Mouse (Mus musculus): ENCODE results near the gene Efcab2.

The Efcab2 gene

DNA sequence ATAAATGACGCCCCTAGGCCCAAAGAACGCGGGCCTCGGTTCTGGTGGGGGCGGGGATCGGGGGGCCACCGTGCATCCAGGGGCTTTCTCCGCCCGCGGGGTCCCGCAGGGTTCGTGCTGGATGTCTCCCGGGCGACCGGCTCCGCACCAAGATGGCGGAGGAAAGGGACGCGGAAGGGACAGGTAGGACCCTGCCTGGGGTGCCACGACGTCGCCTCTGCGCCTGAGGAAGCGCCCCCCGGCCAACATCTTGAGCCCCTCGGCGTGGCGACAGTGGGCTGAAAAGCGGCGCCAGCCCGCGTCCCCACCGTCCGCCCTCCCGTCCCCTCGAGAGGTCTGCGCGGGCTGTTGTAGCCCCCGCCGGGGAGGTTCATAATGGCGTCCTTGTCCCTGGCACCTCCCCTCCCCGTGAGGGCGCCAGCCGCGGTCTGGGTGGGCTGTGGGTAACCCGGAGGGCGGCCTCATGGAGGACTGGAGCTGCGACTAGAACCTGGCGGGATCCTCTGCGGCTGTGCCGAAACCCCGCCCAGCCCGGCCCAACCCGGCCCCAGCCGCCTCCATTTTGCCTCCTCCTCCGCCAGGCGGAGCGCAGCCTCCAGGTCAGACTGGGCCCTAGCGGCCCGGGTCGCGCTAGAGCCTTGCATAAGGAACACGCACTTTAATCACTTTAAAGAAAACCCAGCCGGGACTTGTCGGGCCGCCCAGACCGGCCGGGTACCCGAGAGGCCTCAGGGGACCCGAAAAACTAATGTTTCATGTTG is at the start of gene Efcab2:
Efcab2 (plus strand) TSS at position 135 of the 761 bp plus-strand sequence.
- peak; percentile 96 for DNase-seq

DNA sequence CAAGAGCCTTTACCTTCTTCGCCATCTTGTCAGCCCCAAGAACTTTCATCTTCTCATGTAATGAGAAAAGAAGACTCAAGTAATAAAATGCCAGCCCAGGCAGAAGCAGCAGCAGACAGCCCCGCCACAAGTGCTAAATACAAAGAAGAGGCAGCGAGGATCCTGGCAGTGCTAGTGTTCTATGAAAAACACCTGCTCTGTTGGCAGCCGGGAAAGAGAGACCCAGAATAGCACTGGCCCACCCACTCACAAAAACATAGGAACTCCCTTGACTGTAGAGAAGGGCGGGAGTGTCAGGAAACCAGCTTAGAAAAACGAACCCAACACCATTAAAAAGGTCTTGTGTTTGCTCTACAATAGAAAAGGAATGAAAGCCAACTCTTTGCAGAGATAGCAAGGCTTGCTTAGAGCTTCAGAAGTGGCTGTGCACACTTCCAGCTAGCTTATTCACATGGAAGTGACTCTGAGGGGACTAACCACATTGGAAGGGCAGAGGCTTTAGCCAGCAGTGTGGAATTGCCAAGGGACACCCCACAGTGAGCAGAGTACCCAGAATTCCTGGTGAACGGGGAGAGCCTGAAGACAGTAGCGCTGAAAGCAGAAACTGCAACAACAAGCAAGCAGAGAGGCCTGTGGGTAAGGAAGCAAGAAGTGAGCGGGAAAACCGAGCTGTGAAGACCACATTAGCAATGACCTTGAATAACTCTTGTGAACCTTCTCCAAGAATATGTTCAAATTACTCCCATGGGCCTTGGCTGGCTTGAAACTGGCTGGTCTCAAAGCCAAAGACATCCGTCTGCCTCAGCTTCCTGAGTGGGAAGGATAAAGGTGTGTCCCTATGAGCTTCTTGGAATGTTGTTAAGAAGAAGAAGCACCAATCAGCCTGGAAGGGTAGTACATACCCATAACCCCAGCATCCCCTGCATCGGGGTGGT is 47.8 kb upstream of the Efcab2 start:
- DNase-seq, result no peak

DNA sequence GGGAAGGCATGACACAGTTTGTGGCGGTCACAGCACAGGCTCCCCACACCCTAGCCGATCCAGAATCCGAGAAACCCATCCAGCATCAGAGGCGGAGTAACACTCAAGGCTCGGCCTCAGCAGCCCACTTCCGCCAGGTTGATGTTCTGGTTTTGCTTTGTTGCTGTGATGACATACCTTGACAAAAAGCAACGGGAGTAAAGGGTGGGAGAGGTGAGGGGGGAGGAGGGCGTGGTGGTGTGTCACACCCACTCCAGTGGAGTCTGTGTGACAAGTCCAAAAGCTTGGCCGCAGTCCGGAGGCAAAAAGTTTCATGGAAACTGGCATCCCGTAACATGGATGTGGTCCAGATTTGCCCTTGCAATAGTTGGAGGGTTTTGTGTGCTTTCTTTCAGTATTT is 45.6 kb upstream of the Efcab2 start:
- DNase-seq, result no peak

DNA sequence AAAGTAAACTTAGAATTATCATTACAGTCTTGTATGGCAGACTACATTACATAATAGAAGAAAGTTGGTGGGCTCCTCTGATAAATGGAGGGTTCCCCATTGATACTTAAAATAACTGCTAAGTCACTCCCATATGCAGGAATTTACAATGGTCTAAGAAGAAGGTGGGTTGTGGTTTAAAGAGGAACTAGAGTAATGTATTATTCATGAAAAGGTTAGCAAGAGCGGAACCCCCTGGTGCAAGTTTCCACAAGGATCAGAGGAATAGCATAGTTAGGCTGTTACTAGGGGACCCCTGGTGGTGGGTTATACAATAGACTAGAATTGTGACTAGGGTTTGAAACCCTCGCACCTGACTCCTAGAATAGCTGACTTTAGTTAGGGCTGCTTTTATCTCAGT is 45.2 kb upstream of the Efcab2 start:
- DNase-seq, result no peak

DNA sequence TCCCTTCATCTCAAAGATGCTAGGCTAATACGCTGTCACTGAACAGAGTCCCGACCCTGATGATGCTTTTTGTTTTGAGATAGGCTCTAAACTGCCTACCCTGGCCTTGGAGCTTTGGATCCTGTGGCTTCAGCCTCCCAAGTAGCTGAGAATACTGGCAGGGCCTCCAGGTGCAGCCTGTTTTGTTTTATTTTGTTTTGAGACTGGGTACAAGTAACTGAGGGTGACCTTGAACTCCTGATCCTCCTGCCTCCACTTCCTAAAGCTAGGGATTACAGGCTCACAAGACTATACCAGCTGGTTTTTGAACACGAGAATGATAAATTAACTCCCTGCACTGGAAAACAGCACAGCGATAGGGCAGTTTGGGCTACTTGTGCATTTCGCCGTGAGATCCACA is 40.7 kb upstream of the Efcab2 start:
- DNase-seq, result no peak

DNA sequence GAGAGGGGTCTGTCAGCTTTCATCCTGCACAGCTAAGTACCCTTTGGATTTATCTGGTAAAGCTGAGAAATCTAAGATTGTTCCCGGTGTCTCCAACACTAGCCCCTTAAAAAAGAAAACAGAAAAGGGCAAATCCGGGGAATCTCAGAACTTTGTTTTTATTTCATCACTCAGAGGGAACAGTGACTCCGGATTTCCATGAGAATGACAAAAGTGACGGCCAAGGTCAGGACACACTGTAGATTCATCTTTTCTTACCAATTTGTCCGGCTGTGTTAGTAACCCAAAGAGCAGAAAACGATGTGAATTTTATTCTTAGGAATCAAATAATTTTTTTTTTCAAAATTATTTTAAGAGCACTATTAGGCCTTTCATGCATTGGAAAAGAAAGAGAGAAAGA is 37.8 kb upstream of the Efcab2 start:
- DNase-seq, result no peak

DNA sequence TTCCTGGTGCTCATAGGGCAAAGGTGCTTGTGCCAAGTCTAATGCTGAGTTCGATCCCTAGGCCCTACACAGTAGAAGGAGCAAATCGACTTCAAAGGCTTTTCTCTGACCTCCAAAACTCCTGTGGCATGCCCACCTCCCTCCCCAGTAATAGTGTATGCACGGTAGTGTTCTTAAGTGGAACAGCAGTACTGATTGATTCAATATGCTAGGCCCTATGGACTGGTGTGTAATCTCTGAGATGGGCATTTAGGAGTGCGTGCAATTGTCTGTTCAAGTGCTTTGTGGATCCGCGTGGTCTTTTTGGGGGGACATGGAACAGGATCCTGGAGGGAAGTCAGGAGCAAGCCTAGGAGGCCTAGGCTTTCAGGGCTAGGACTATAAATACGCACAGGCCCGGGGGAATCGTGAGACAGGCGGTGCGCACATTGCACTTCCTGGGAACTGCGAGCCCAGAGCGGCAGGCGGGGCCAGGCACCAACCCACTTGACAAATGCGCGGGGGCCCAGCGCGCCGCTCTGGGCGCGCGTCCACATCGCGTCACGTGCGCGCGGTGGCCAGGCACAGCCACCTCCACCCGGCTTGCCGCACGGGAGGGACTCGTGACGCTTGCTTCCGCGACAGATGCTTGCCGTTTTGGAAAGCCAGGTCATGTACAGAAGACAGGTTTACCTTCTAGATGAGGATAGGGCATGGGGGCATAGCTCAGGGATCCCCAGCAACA is 37.2 kb upstream of the Efcab2 start:
- DNase-seq, result peak; percentile 93

DNA sequence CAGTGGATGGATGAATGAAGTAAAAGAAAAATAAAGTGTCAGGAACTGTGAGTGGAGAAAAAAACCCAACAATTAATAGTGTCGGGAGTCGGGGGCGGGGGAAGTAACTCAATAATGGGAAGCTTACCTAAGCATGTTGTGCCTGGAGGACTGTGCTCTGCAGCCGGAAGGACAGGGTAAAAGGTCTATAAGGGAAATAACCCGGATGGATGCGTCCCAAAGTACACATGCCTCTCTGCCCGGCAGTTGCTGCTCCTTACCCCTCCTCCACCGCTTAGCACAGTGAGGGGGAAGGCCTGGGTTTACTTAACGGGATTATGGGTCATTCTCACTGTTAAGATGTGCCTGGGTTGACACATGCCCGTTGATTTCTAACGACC is 36.6 kb upstream of the Efcab2 start:
- peak; percentile 67 for DNase-seq

DNA sequence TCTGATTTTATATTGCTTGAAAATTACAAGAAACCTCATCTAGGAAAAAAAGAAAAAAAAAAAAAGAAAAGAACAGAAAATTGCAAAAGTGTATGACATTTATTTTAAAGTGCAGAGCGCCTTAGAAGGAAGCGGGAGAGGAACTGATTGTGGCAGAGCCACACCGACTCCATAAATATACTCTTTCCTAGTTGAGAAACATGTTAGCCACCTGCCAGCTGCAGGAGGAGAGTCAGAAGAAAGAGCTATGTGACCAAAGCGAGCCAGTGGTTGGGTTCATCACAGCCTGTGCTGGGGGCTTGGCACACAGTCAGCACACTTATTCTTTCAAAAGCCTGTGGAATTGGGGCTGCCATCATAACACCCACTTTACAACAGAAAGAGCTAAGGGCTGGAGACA is 33.2 kb upstream of the Efcab2 start:
- DNase-seq, result no peak

DNA sequence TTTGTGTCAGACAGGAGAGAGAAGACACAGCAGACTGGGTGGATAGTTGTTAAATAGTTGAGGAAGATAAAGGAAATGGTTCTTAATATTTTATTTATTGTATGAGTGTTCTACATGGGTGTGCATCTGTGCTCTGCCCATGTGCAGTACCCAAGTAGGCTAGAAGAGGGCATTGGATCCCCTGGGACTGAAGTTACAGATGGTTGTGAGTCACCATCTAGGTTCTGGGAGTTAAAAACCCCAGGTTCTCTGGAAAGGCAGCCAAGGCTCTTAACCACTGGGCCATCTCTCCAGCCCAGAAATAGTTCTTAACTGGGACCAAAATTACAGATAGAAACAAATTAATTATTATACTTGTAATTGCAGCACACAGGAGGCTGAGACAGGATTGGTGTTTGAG is 30.5 kb upstream of the Efcab2 start:
- no peak for DNase-seq

DNA sequence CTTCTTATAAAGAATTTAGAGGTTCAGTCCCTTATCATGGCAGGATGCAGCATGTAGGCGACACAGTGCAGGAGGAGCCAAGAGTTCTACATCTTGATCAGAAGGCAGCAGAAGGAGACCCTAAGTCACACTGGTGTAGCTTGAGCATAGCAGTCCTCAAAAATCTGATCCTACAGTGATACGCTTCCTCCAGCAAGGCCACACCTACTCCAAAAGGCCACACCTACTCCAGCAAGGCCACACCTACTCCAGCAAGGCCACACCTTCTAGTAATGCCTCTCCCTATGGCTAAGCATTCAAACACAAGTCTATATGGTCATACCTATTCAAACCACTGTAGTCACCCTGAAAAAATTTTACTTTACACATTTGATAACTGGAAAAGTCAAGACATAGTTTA is 29.8 kb upstream of the Efcab2 start:
- no peak for DNase-seq

DNA sequence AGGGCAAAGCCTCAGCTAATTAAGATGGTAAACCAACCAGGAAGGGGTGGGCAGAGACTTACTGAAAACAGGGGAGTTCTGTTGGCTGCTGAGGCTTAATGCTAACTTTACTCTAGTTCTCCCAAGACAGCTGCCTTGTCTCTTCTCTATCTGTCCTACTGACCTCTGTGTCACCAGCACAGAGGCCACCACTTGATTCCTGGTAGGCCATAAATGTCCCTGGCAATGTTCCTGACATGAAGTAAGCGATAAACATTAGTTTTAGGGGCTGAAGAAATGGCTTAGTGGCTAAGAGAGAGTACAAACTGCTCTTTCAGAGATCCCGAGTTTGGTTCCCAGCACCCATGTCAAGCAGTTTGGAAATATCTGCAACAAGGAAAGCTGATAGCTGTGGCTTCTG is 29.0 kb upstream of the Efcab2 start:
- DNase-seq, result peak; percentile 14

DNA sequence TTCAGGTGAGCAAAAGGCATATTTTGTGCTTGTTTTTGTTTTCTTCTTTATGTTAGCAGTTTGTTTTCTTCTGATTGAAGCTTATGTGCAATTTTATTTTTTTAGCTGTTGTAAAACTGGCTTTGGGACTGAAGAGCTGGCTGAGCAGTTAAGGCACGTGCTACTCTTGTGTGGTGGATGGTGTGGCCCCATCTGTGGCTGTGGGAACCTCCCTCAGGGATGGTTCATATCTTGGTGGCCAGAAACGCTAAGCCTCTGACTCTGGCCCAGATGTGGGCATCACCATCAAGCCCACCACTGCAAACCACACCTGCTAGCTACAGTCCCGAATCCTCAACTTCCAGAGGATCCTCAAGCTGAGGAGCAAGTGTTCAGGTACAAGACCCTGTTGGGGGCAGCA is 27.8 kb upstream of the Efcab2 start:
- no peak for DNase-seq

DNA sequence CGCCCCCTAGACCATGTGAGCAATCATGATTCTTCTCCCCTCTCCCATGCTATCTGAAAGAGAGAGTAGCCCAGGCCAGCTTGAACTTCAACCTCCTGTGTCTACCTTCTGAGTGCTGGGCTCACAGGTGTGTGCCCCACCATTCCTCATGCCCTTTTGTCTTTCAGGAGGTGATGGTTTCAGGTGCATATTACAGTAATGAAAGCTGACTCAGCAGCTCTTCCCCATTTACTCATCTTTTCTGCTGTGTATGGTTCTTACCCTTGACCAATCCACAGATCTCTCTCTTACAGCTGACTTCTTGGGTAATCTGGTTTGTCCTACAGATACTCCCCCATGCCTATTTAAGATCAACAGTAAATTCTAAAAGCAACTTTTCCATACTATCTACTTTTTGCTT is 26.7 kb upstream of the Efcab2 start:
- DNase-seq, result no peak

DNA sequence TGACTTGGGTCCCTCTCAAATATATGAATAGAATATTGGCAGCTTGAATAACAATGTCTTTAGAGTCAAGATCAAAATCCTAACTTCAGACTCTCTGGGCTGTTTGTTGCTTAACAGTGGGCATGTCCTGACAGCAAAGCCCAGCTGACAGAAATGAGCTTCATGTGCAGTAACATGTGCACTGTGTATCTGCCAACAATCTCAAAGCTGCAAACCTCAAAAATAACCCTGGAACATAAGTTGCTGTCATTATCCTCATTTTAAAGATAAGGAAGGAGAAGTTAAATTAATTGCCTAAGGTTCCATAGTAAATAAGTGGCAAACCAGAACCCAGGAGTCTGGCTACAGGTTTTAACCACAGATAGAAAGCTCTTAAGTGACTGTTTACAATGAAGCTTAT is 23.7 kb upstream of the Efcab2 start:
- no peak for DNase-seq

DNA sequence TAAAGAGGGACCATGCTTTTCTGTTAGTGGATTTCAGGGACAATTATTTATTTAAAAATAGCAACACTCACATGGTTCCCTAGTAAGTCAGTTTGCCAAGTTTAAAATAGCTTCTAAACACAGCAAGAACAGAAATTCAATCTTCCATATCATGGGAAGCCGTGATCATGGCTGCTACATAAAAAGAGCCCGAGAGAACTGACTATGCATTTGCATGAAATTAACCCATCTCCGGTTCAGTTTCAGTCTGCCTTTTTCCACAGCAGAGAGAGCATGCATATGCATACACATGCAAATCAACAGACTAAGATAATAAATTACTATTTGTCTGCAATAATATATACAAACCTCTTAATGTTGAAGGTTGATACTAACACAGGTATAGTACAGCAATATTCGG is 17.1 kb upstream of the Efcab2 start:
- no peak for DNase-seq

DNA sequence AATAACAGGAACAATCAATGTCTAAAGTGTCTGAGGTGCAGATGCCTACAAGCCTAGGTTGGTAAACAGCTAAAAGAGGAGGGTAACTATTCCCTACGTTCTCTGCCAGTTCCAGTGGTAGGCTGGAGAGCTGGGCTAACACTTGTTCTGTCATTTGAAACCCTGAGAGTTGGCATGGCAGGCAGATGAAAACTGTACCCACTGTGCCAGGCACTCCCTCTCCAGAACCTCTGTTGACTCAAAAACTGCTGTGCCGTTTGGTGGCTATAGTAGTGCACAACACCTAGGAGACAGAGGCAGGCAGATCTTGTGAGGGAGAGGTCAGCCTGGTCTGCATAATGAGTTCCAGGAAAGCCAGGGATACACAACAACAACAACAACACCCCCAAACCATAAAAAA is 16.5 kb upstream of the Efcab2 start:
- DNase-seq, result no peak

DNA sequence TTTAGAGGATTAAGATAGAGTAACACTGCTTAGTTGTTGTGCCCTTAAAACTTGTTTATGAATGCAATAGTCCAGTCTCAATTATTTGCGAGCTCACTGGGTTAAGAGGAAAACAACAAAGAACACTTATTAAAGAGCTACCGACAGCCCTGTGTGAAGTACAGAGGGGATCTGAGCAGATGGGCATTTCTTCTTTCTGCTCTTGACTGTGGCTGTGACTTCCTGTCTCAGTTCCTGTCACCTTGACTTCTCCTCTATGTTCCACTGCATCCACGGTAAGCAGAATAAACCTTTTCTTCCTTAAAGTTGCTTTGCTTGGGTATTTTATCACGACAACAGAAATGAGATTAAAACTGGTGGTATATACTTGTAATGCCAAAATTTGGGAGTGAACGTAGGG is 12.9 kb upstream of the Efcab2 start:
- no peak for DNase-seq

DNA sequence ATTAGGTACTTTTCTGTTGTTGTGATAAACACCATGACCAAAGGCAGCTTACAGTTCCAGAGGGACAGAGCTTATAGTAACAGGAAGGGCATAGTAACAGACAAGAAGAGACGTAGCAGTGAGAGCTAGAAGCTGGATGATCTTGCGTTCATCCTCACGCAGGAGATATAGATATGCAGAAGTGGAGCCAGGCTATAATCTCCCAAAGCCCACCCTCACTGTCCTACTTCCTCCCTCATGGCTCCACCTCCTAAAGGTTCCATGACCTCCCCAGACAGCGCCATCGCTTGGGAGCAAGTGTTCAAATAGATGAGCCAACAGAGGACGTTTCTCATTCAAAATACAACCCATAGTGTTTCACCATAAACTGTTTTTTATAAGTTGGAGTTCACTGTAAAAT is 10.8 kb upstream of the Efcab2 start:
- no peak for DNase-seq

DNA sequence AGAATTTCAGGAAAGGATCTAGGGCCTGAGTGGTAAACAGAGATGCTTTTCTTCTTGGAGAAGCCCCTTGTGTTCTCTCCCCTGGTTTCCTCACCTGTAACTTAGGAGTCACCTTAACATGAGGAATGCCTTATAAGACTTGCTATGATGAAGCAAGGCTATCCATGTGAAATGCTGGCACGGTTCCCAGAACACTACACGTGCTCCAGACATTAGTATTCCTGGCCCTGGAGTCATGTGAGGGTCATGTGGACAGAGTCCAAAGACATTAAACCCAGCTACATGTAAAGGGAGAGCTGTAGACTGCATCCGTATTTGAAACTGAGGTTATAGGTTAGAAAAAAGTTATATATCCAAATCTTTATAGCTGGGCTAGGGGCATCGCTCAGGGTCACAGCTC is 9.5 kb upstream of the Efcab2 start:
- DNase-seq, result peak; percentile 84

DNA sequence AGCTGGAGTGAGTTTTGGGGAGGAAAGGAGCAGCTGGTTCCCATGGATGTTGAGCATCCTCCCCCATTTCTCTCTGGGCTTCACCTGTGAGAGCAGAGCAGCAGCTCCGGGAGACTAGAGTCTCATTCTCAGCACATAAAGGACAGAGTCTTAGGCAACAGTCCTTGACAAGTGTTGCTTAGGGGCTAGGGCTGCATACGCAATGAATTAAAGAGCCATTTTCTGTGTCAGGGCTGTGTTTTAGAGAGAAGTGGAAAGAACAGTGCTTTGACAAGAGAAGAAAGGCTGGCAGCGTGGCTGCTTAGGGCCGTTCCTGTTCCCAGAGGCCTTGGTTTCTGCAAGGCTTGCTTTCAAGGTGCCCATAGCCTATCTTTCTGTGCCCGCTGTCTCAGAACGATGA is 6.0 kb upstream of the Efcab2 start:
- no peak for DNase-seq

DNA sequence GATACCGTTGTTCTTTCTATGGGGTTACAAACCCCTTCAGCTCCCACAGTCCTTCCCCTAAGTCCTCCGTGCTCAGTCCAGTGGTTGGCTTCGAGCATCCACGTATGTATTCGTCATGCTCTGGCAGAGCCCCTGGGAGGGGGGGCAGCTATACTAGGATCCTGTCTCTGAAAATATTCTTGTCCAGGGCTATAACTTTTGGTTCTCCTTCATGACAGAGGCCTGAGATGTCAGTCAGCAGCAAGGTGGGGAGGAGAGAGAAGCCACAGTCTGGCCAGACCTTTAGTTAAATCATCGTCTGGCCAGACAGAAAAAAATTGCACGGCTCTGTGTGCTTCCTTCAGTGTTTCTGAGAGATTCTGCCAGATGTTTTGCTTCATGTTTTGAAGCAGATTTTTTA is 5.2 kb upstream of the Efcab2 start:
- DNase-seq, result no peak

DNA sequence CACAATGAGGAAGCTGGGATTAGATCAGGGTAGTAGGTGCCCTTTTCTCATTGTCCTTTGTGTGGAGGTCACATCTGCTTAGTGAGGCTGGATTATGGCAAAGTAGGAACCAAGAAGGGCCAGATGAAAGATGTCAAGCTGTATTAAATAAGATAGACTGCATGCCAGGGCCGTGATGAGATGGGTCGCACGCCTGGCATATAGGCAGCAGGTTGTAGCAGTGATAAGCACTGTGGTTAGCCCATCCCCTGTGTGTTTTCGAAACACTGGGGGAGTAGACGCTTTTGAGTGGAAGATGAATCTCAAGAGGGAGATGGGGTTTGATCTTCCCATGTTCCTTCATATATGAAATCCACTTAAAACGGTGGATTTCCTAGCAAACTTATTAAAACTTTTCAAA is 3.9 kb upstream of the Efcab2 start:
- no peak for DNase-seq

DNA sequence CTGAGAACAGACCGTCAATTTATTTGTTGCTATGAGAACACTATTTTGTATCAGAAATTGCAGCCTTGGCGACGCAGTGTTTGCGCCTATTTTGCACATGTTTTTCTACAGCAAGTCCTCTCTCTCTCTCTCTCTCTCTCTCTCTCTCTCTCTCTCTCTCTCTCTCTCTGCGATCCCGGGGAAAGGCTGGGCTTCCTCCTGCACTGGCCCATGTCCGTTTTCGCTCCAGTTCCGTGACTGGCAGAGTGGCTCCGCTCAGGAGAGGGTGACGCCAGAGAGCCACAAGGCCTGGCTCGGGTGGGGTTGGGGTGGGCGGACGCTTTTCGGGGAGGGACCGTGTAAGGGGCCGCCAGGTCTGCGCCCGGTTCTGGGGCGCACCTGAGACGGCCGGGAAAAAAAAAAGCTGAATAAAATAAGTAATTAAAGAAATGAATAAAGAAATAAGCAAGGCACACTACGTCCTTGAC is 407 bp upstream of the Efcab2 start:
- peak; percentile 88 for DNase-seq

Data from kidney, postnatal 10 days (tissue).